Mouse (Mus musculus): Measurements from ENCODE around the gene Zbtb16. TPM values are rescaled to one million over a fixed set of nuclear protein-coding genes. Genes with fewer than 3 reads are reported as not detected.

Gene Zbtb16
- polyA plus RNA-seq, 1 experiment from 2014 or later: 7.7 TPM

DNA sequence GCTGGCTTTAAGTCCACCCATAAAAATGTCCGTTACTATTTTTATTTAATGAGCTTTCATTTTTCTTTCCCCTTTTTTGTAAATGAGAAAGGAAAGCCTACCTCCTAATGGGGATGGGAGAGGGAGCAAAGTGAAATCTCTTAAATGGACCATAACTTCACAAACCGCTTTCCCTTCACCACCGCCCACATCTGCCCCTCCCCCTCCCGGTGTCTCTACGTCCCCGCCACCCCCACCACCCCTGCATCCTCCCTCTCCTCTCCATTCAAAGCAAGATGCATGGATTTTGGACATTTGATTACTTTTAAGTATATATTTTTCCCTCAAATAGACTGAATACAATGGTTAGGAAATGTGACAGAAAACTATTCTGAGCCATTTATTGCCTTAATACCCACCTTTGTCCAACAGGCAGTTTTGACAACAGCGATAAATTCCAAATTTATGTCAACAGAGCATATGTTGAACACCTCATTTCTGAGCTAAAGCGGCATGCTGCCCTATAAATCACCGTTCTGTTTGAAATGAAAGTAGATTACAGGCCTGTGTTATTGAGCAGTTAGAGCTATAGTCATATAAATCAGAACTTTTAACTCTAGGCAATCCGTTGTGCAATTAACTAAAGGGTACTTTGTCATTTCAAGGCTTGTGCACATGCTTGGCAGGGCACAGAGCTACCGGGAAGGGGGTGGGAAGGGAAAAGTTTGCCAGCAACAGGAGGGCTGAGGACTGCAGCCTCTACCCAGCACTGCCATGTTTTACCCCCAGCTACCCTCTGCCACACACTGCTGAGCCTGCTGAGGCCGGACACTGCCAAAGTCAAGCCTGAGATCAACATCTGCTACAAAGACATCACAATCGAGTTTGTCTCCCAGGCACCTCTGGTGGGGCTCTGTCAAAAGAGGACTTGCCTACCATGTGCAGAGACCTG is 78.1 kb downstream of the Zbtb16 start:
- H3K4me3 ChIP-seq: no peak overlapping the region
- H3K4me1 ChIP-seq: peaks cover 44% of the 10 kb centered on the region
- no peak overlapping the region for H3K9ac ChIP-seq
- H3K36me3 ChIP-seq: no peaks in the 10 kb centered on the region
- ATAC-seq (ENCODE audit: low FRiP score, low read depth): no peak
- no peak overlapping the region for H3K27ac ChIP-seq
- H3K9me3 ChIP-seq: no peaks in the 10 kb centered on the region
- 0 out of 2 replicates have a peak overlapping the region, but pooled peaks have one; percentile 9 for H3K4me2 ChIP-seq (replicated peaks)
- 17% methylated on average over 13 of the region's 13 CpGs for WGBS
- H3K27me3 ChIP-seq (replicated peaks): peaks cover 8% of the 10 kb centered on the region

DNA sequence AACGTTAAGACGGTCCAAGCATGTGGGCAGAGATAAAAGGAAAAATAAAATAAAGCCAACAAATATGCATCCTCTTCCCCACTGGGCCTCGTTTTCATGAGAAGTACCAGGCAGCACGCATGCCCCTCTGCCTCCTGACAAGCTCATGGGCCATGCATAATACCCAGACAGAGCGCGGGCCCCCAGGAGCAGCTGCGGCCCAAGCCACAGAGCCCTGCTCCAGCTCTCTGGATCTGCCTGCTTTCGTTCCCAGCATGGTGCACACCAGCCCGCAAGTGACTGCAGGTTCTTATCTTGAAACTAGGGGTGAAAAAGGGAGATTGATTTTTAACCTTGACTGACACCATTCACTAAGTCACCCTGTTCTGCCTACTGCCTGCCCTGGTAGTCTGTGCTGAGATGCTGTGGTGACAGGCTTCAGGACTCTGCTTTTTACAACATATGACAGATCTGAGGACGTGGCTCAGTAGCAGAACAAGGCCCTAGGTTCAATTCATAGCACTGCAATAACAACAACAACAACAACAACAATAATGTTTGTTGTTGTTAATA is 79.7 kb downstream of the Zbtb16 start:
- Histone ChIP-seq H3K4me1 (peaks cover 46% of the 10 kb centered on the region), H3K4me3 (no peak overlapping the region), H3K36me3 (no peaks in the 10 kb centered on the region), H3K27ac (0 out of 2 replicates have a peak overlapping the region, but pooled peaks have one; percentile 26), H3K9ac (no peak overlapping the region), H3K27me3 (replicated peaks) (peaks cover 8% of the 10 kb centered on the region), H3K4me2 (replicated peaks) (peak overlapping the region; percentile 31), H3K9me3 (no peaks in the 10 kb centered on the region)
- peak; percentile 74 for ATAC-seq (ENCODE audit: low FRiP score, low read depth)
- 8% methylated on average over 10 of the region's 10 CpGs for WGBS

DNA sequence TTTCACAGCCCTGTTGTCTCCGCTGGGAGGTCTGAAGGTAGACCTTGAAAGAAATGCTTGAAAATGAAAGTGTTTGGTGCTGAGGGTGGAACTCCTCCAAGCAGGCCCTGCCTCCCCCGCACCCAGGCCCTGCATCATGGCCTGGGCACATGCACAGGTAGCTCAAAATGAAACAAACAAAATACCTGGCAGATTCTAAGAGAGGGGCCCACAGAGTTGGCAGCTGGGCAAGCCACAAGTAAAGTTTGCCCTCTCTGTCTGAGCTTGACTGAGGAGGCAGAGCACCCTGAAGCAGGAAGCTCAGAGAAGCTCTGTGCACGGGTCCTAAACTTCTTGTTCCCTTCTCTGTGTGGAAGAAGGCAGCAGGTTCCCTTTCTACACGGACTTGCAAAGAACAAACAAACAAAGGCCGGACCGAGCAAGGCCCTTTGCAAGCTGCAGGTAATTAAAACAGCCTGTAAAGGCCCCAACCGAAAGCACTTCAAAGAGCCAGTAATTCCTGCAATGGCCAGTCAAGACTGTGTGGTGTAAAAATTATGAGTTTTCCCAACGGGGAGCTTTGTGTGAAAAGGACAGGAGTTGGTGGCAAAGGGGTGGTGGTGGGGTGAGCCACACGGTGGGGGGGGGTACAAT is 80.5 kb downstream of the Zbtb16 start:
- Histone ChIP-seq H3K36me3 (no peaks in the 10 kb centered on the region), H3K27me3 (replicated peaks) (peaks cover 8% of the 10 kb centered on the region), H3K4me1 (peaks cover 39% of the 10 kb centered on the region), H3K4me3 (no peak overlapping the region), H3K9me3 (no peaks in the 10 kb centered on the region), H3K9ac (no peak overlapping the region), H3K4me2 (replicated peaks) (peak overlapping the region; percentile 31), H3K27ac (0 out of 2 replicates have a peak overlapping the region, but pooled peaks have one; percentile 26)
- ATAC-seq (ENCODE audit: low FRiP score, low read depth): peak; percentile 29; the same call in 1 of the 2 replicates
- WGBS: 15% methylated on average over 9 of the region's 9 CpGs

DNA sequence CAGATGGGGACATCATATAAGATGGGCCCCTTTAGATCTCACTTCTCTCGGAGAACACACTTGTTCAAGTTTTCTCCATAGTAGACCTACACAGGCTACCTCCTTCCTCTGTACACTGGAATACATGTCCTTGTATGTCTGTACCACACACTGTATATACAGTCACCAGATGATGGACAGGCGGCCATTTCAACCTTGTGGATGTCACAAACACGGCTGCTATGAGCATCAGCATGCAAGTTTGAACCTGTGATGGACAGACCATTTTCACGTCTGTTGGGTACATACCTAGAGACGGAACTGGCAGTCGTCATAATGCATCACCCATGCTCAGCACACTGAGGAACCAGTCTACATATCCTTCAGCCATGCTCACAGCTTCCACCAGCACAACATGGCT is 81.6 kb downstream of the Zbtb16 start:
- H3K9ac ChIP-seq: no peak overlapping the region
- no peak overlapping the region for H3K4me2 ChIP-seq (replicated peaks)
- H3K4me1 ChIP-seq: peaks cover 33% of the 10 kb centered on the region
- H3K27me3 ChIP-seq (replicated peaks): peaks cover 8% of the 10 kb centered on the region
- WGBS: 92% methylated on average over 6 of the region's 6 CpGs
- H3K36me3 ChIP-seq: no peaks in the 10 kb centered on the region
- H3K27ac ChIP-seq: no peak overlapping the region
- no peak overlapping the region for H3K4me3 ChIP-seq
- ATAC-seq (ENCODE audit: low FRiP score, low read depth): no peak
- no peaks in the 10 kb centered on the region for H3K9me3 ChIP-seq

DNA sequence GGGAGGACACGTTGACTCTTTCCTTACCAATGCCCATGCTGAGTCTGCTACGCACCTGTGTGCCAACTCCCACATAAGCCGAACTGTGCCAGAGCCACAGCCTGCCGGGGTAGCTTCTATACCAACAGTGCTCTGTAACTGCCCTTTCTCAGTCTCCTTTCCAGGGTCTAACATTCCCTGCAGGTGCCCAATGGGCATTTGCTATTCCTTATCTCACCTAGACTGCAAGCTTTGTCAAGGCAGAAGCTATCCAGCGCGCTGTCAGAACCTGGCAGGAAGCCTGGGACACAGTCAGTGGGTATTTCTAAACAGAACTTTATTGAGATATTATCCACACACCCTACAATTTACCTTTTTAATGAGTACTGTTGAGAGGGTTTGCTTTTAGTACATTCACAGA is 82.1 kb downstream of the Zbtb16 start:
- Histone ChIP-seq H3K27ac (no peak overlapping the region), H3K9me3 (no peaks in the 10 kb centered on the region), H3K4me2 (replicated peaks) (no peak overlapping the region), H3K36me3 (no peaks in the 10 kb centered on the region), H3K4me1 (peaks cover 33% of the 10 kb centered on the region), H3K4me3 (no peak overlapping the region), H3K27me3 (replicated peaks) (peaks cover 8% of the 10 kb centered on the region), H3K9ac (no peak overlapping the region)
- WGBS: 97% methylated on average over 6 of the region's 6 CpGs
- ATAC-seq (ENCODE audit: low FRiP score, low read depth): no peak

DNA sequence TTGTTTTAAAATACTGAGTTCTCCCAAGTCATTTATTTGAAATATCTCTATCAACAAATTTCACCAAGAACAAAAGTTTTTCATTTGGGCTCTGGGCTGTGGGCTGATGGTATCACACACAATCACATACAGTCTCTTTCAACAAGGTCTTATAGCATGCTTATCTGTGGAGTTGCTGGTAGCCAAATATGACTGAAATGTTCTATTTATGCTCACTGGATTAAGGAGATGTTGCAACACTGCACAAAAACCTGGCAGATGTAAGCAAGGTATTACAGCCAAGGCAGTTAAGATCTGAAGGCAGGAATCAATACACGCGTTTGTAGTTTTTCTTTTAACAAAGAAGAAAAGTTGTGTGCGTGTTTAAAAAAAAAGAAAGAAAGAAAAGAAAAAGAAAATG is 84.1 kb downstream of the Zbtb16 start:
- no peak overlapping the region for H3K27ac ChIP-seq
- H3K36me3 ChIP-seq: no peaks in the 10 kb centered on the region
- no peak overlapping the region for H3K4me2 ChIP-seq (replicated peaks)
- H3K9me3 ChIP-seq: no peaks in the 10 kb centered on the region
- ATAC-seq (ENCODE audit: low FRiP score, low read depth): no peak
- peaks cover 18% of the 10 kb centered on the region for H3K4me1 ChIP-seq
- 91% methylated on average over 3 of the region's 3 CpGs for WGBS
- H3K27me3 ChIP-seq (replicated peaks): peaks cover 8% of the 10 kb centered on the region
- no peak overlapping the region for H3K9ac ChIP-seq
- no peak overlapping the region for H3K4me3 ChIP-seq

DNA sequence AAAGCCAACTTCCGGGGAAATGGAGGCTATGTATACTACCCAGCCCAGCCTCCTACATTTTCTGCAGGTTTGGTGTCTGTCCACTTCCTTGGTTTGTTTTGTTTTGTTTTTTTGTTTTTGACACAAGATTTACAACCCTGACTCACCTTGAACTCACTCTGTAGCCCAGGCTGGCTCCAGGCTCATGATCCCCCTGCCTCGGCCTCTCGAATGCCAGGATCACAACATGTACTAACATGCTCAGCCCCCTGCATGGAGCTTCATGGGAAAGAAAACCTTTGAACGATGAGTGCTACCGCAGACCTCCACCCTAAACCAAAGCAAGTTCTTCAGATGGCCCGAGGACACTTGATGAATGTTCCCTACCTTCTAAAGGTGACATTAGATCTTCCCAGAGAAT is 86.4 kb downstream of the Zbtb16 start:
- Histone ChIP-seq H3K27ac (no peak overlapping the region), H3K4me3 (no peak overlapping the region), H3K27me3 (replicated peaks) (peaks cover 8% of the 10 kb centered on the region), H3K36me3 (no peaks in the 10 kb centered on the region), H3K9me3 (no peaks in the 10 kb centered on the region), H3K4me2 (replicated peaks) (no peak overlapping the region), H3K9ac (no peak overlapping the region), H3K4me1 (peaks cover 7% of the 10 kb centered on the region)
- ATAC-seq (ENCODE audit: low FRiP score, low read depth): no peak
- 90% methylated on average over 6 of the region's 6 CpGs for WGBS

DNA sequence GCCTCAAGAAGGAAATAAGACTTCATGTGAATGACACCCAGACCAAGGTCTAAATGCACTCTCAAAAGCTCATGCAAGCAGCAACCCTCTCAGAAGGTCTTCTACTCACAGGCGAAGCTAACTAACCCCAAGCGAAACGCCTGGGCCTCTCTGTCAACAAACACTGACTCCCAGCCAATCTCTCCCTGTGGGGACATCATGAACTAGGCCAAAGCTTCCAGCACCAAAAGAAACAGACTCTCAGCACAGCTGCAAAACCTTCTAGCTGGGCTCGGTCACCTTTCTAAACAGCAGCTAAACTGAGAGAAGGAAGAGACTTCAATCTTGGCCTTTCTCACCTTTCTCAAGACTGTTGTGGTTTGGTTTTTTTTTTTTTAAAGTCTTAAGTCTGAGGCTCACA is 86.9 kb downstream of the Zbtb16 start:
- H3K27me3 ChIP-seq (replicated peaks): peaks cover 8% of the 10 kb centered on the region
- H3K9ac ChIP-seq: no peak overlapping the region
- no peak for ATAC-seq (ENCODE audit: low FRiP score, low read depth)
- no peak overlapping the region for H3K4me2 ChIP-seq (replicated peaks)
- no peak overlapping the region for H3K4me3 ChIP-seq
- no peaks in the 10 kb centered on the region for H3K36me3 ChIP-seq
- no peaks in the 10 kb centered on the region for H3K9me3 ChIP-seq
- 73% methylated on average over 4 of the region's 4 CpGs for WGBS
- peaks cover 9% of the 10 kb centered on the region for H3K4me1 ChIP-seq
- H3K27ac ChIP-seq: no peak overlapping the region

DNA sequence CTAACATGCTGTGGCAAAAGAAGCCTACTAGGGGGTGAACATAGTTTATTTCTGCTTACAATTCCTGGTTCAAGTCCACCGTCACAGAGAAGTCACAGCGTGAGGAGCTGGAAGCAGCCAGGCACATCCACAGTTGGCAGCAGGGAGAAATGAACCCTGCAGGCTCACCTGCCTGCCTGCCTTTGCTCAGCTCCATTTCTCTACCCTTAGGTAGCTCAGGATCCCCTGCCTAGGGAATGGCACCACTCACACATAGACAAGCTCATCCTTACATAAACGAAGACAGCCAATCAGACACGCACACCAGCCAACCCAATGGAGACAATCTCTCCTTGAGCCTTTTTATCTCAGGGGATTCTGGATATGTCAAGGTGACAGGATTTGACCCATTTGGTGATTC is 87.3 kb downstream of the Zbtb16 start:
- H3K27me3 ChIP-seq (replicated peaks): peaks cover 4% of the 10 kb centered on the region
- 96% methylated on average over 4 of the region's 4 CpGs for WGBS
- H3K4me1 ChIP-seq: peaks cover 9% of the 10 kb centered on the region
- H3K4me3 ChIP-seq: no peak overlapping the region
- no peak for ATAC-seq (ENCODE audit: low FRiP score, low read depth)
- no peak overlapping the region for H3K27ac ChIP-seq
- no peaks in the 10 kb centered on the region for H3K36me3 ChIP-seq
- no peak overlapping the region for H3K4me2 ChIP-seq (replicated peaks)
- no peak overlapping the region for H3K9ac ChIP-seq
- H3K9me3 ChIP-seq: no peaks in the 10 kb centered on the region

DNA sequence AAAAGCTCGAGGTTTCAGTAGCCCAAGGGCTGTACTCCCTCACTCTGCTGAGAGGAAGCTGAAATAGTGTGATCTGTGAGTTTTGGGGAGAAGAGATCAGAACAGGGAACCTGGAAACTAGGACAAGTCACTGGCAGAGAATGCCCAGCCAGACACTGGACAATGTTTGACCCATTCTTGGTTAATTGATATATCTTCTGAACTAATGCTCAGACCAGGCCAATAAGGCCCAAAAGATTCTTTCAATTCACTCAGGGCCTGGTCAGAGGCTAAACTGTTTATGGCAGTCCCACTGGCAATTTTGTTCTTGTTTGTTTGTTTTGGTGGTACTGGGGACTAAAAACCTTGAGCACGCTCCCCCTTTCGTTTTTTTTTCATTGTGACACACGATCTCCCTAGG is 87.8 kb downstream of the Zbtb16 start:
- no peaks in the 10 kb centered on the region for H3K27me3 ChIP-seq (replicated peaks)
- no peak overlapping the region for H3K4me2 ChIP-seq (replicated peaks)
- no peak for ATAC-seq (ENCODE audit: low FRiP score, low read depth)
- H3K27ac ChIP-seq: no peak overlapping the region
- H3K4me1 ChIP-seq: peaks cover 9% of the 10 kb centered on the region
- H3K36me3 ChIP-seq: no peaks in the 10 kb centered on the region
- no peak overlapping the region for H3K4me3 ChIP-seq
- no peaks in the 10 kb centered on the region for H3K9me3 ChIP-seq
- 81% methylated on average over 4 of the region's 4 CpGs for WGBS
- H3K9ac ChIP-seq: no peak overlapping the region

DNA sequence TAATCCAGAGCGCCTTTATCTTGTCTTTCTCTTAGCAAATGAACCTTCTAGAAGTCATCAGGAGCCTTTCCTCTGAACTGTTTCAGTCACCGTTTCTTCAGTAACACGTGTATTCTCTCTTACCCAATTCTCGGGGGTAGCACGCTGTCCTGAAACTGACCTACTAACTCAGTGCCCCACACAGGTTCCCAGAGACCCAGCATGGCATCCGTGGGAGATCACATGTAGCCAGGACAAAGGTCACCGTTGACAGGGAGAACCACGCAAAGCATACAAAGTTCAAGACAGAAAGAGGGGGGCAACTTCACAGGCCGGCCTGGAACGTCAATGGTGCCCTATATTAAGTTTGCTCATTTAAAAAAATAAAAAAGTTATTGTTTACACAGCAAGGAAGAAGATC is 89.5 kb downstream of the Zbtb16 start:
- Histone ChIP-seq H3K4me1 (peaks cover 5% of the 10 kb centered on the region; the same call in 1 of the 2 replicates), H3K4me3 (no peak overlapping the region), H3K27me3 (replicated peaks) (no peaks in the 10 kb centered on the region), H3K27ac (no peak overlapping the region), H3K9me3 (no peaks in the 10 kb centered on the region), H3K36me3 (no peaks in the 10 kb centered on the region), H3K9ac (no peak overlapping the region), H3K4me2 (replicated peaks) (no peak overlapping the region)
- no peak for ATAC-seq (ENCODE audit: low FRiP score, low read depth)
- WGBS: 93% methylated on average over 10 of the region's 10 CpGs

DNA sequence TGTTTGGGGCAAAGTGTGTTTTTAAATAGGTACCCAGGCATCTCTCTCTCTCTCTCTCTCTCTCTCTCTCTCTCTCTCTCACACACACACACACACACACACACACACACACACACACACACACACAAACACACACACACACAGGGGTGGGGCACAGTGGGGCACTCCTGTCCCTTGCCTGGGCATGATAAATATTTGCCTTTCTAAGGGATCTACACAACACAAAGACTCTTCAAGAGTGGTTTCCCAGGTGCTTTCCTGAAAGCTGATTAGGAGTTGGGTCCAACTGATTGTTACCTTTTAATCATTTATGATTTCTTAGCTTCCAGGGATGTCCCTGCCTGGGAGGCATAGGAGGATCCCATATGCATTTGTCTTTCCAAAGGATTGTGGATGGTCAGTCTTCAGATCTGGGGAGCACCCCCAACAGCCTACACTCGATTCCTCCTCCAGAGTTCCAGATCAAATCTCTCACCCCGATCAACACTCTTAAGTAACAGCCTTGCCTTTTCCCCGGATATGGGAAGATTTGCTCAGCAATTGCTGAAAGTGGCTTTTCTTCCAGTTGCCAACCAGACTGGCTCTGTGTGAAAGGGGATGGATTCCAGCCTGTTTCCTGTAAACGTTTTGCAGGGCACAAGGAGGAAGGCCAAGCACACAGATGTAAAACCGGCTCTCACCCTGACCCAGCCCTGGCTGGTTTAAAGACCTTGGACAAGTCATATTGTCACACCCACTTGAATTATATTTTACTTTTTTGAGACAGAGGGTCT is 90.5 kb downstream of the Zbtb16 start:
- ATAC-seq (ENCODE audit: low FRiP score, low read depth): no peak
- Histone ChIP-seq H3K4me3 (no peak overlapping the region), H3K4me1 (peaks cover 10% of the 10 kb centered on the region), H3K9me3 (no peaks in the 10 kb centered on the region), H3K27ac (no peak overlapping the region), H3K9ac (no peak overlapping the region), H3K4me2 (replicated peaks) (no peak overlapping the region), H3K36me3 (no peaks in the 10 kb centered on the region), H3K27me3 (replicated peaks) (no peaks in the 10 kb centered on the region)
- WGBS: 87% methylated on average over 5 of the region's 5 CpGs
